Mouse (Mus musculus) monocyte, adult 5-6 weeks (primary cell): Measurements from ENCODE around the gene Gm28102. TPM values are rescaled to one million over a fixed set of nuclear protein-coding genes. Genes with fewer than 3 reads are reported as not detected.
"Not testable (repeated sequence)": the region's sequence is repeated elsewhere in the genome, so short reads cannot be mapped to it uniquely, and the experiment has no call there.

Experiments used
- ATAC-seq: fragments of 153-309, 156-312 bp; replicated peaks from 2 replicates; pipeline ENCODE4 v1.8.0; 2017; ENCODE audit warnings: mild to moderate bottlenecking; ENCODE audit not compliant: low TSS enrichment, insufficient number of reproducible peaks, severe bottlenecking, poor library complexity, low FRiP score
- total RNA-seq: library from RNA; stranded (forward); fragments of 200-1000, 200-491, 200-594 nt; gene quantifications from 3 replicates; pipeline ENCODE4 v1.2.3, GENCODE M21; 2017

The Gm28102 gene
- not detected in 3 replicates for total RNA-seq

- ATAC-seq, result not testable (repeated sequence)
Measured at GRCm38 (mm10) chrY:88053015-88053414, at the start of gene Gm28102. Gene Gm28102 (plus strand): TSS chrY:88053315.
